19 mouse cellular contexts compared by ENCODE assay signal in the genomic region with DNA sequence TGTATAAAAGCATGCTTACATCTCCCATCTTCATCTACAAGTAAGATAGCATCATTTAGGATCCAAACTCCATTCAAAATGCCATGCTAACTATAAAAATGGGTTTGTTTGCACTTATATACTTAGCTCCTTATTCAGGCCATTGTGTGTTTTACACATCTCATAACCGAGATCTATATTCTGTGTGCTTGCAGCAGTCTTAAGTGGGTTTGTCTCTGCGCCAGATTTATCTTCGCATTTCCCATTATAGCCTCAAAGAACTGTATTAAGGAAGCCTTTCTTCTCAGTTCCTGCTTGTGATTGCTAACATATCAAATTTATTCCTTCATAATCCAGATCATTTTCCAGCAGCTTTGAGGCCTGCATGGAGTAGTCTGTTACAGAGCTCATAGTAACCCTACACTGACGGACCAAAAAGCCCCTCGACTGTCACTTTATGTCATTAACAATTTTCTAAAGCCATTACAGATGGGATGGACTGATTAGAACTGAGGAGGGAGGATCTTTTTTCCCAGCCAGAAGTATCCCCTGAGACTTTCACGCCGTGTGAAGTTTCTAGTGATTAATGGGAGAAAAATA.
DNase-seq lines count a peak whose midpoint lies in the region; ATAC-seq and TF ChIP-seq lines count a peak whose summit lies in the region.
"Had no signal": no experiment of that assay in that cellular context is flagged by ENCODE, and none has a peak within 500 bp of the region (broad histone marks: within the 10 kb centered on the region; RNA-seq: fewer than 3 reads in every experiment).

No protein-coding gene starts in this region.

- 50% methylated on average over 7 of the region's 7 CpGs for WGBS in midbrain, embryonic 15.5 days
- 83% methylated on average over 7 of the region's 7 CpGs for WGBS in midbrain, embryonic 10.5 days
- 57% methylated on average over 7 of the region's 7 CpGs for WGBS in hindbrain, postnatal 0 days

- no peak overlapping the region for H3K4me2 ChIP-seq in midbrain, embryonic 15.5 days
- no peak overlapping the region for H3K4me2 ChIP-seq in hindbrain, postnatal 0 days (ENCODE audit: low read depth, low read length)
- H3K4me2 ChIP-seq: embryonic facial prominence, embryonic 15.5 days; forebrain, embryonic 13.5 days; heart, embryonic 12.5 days; stomach, embryonic 15.5 days had no signal

- no peaks in the 10 kb centered on the region for H3K27me3 ChIP-seq in midbrain, embryonic 15.5 days (replicated peaks)
- no peaks in the 10 kb centered on the region for H3K27me3 ChIP-seq in midbrain, embryonic 10.5 days (ENCODE audit: low read depth, poor library complexity, severe bottlenecking)
- H3K27me3 ChIP-seq in hindbrain, postnatal 0 days (ENCODE audit: insufficient read depth, low read length): no peaks in the 10 kb centered on the region
- H3K27me3 ChIP-seq: embryonic facial prominence, embryonic 15.5 days; forebrain, embryonic 13.5 days; heart, embryonic 12.5 days; stomach, embryonic 15.5 days had no signal

- no peaks in the 10 kb centered on the region for H3K4me1 ChIP-seq in midbrain, embryonic 15.5 days
- no peaks in the 10 kb centered on the region for H3K4me1 ChIP-seq in midbrain, embryonic 10.5 days
- no peaks in the 10 kb centered on the region for H3K4me1 ChIP-seq in hindbrain, postnatal 0 days (ENCODE audit: insufficient read depth, low read length)
- H3K4me1 ChIP-seq: embryonic facial prominence, embryonic 15.5 days; forebrain, embryonic 13.5 days; heart, embryonic 12.5 days; stomach, embryonic 15.5 days had no signal

- H3K9ac ChIP-seq in midbrain, embryonic 15.5 days: no peak overlapping the region
- H3K9ac ChIP-seq in hindbrain, postnatal 0 days (replicated peaks; ENCODE audit: low read length): no peak overlapping the region
- H3K9ac ChIP-seq: embryonic facial prominence, embryonic 15.5 days; forebrain, embryonic 13.5 days; heart, embryonic 12.5 days; stomach, embryonic 15.5 days had no signal

- H3K4me3 ChIP-seq in midbrain, embryonic 15.5 days: no peak overlapping the region
- no peak overlapping the region for H3K4me3 ChIP-seq in midbrain, embryonic 10.5 days
- H3K4me3 ChIP-seq in hindbrain, postnatal 0 days (ENCODE audit: low read length): no peak overlapping the region
- H3K4me3 ChIP-seq: embryonic facial prominence, embryonic 15.5 days; forebrain, embryonic 13.5 days; heart, embryonic 12.5 days; stomach, embryonic 15.5 days had no signal

- intact Hi-C loops in heart, postnatal 25 days (cut with DNase I): no loop called here

- no peak overlapping the region for H3K27ac ChIP-seq in midbrain, embryonic 15.5 days
- H3K27ac ChIP-seq in midbrain, embryonic 10.5 days (replicated peaks): no peak overlapping the region
- H3K27ac ChIP-seq in hindbrain, postnatal 0 days: no peak overlapping the region
- H3K27ac ChIP-seq: embryonic facial prominence, embryonic 15.5 days; forebrain, embryonic 13.5 days; stomach, embryonic 15.5 days had no signal

- peak; percentile 31 to 71 for DNase-seq in frontal cortex, adult 2 months (ENCODE audit: extremely low spot score in 1 of 2, low spot score in 1 of 2)
- DNase-seq in frontal cortex, postnatal 10 days (ENCODE audit: low spot score in 2 of 2): no peak
- no peak for DNase-seq in midbrain, embryonic 10.5 days (ENCODE audit: low spot score)
- DNase-seq in hindbrain, postnatal 0 days (ENCODE audit: low spot score): peak; percentile 8
- DNase-seq in right cerebral cortex, postnatal 36 days (ENCODE audit: low spot score in 2 of 2): peak; percentile 9 to 50
- no peak for DNase-seq in heart, postnatal 25 days (ENCODE audit: low spot score)
- DNase-seq: adrenal gland, adult 8-10 months; cerebellum, postnatal 10 days; gastrocnemius, postnatal 36 days; heart, postnatal 4 days; kidney, adult 18-20 months; kidney, postnatal 4 days; lung, postnatal 14 days; spleen, adult 18-20 months had no signal

- no peaks in the 10 kb centered on the region for H3K9me3 ChIP-seq in midbrain, embryonic 15.5 days
- no peaks in the 10 kb centered on the region for H3K9me3 ChIP-seq in midbrain, embryonic 10.5 days (replicated peaks)
- H3K9me3 ChIP-seq in hindbrain, postnatal 0 days (ENCODE audit: low read length): no peaks in the 10 kb centered on the region
- H3K9me3 ChIP-seq: embryonic facial prominence, embryonic 15.5 days; forebrain, embryonic 13.5 days; heart, embryonic 12.5 days; stomach, embryonic 15.5 days had no signal

- TF ChIP-seq CTCF in hindbrain, postnatal 0 days (IDR thresholded peaks at IDR 0.05; ENCODE audit: low read depth): no peak

- H3K36me3 ChIP-seq in midbrain, embryonic 15.5 days (replicated peaks): no peaks in the 10 kb centered on the region
- H3K36me3 ChIP-seq in midbrain, embryonic 10.5 days: no peaks in the 10 kb centered on the region
- no peaks in the 10 kb centered on the region for H3K36me3 ChIP-seq in hindbrain, postnatal 0 days (ENCODE audit: insufficient read depth, low read length)
- H3K36me3 ChIP-seq: embryonic facial prominence, embryonic 15.5 days; heart, embryonic 12.5 days; stomach, embryonic 15.5 days had no signal

- peak; percentile 48 for ATAC-seq in midbrain, embryonic 15.5 days (replicated peaks)
- ATAC-seq in hindbrain, postnatal 0 days: no peak
- ATAC-seq: forebrain, embryonic 13.5 days had no signal

Comparison
In these comparisons a context has a peak if more than half of its experiments do, and no peak if none do; other contexts are left out.
1. DNase-seq: peak in frontal cortex, adult 2 months (2 of 2), hindbrain, postnatal 0 days (single experiment) and right cerebral cortex, postnatal 36 days (2 of 2); none in frontal cortex, postnatal 10 days (0 of 2), midbrain, embryonic 10.5 days (single experiment) and heart, postnatal 25 days (single experiment).